Mouse (Mus musculus): ENCODE data around the gene Glb1.

The Glb1 gene

DNA sequence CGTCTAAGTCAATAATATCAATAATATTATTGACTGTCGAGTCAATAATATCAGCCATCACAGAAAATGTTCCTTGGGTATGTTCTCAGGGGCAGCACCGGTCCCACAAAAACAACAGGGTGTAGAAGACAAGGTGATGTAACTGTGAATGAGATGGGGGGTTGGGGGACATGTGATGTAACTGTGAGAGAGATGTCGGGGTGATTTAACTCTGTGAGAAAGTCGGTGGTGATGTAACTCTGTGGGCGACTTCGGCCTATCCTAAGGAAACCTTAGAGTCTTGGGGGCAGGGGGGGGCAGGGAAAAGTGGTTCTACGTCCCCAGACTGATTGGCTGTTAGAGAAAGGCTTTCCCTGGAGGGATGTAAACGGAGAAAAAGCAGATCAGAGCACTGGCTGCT lies 41.3 kb downstream of the Glb1 start:
- DNase-seq (ENCODE audit: extremely low spot score, low read depth, low spot score) = no peak

DNA sequence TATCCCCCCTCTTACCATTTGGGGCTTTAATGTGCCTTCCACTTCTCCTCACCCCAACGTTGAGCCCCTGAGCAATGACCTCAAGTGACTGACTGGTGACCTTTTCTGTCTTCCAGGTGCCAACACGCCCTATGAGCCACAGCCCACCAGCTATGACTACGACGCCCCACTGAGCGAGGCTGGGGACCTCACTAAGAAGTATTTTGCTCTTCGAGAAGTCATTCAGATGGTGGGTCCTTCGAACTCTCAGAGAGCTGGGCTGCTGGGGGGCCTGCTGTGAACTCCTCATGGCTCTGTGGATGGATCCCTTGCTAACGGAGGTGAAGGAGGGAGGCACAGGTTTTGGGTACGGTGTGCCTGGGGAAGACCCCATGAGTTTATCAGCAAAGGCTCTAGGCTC lies 42.0 kb downstream of the Glb1 start:
- DNase-seq (ENCODE audit: extremely low spot score, low read depth, low spot score) = no peak

DNA sequence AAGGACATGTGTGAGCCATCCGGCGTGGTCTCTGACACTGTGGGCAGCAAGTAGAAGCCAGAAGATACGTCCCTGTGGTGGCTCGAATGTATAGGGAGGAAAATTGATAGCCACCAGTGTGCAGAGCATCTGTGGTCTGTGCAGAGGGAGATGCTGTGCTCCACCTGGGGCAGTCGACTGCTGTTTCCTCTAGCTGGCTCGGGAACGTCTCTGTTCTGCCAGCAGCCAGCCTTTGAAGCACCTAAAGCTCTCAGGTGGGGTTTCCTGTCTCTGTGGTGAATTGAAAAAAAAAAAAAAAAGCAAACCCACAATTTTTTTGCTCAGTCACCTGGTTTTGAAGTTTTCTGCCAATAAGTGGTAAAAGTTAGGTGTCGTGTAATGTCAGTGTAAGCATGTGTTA lies 42.5 kb downstream of the Glb1 start:
- DNase-seq (ENCODE audit: extremely low spot score, low read depth, low spot score) = no peak

DNA sequence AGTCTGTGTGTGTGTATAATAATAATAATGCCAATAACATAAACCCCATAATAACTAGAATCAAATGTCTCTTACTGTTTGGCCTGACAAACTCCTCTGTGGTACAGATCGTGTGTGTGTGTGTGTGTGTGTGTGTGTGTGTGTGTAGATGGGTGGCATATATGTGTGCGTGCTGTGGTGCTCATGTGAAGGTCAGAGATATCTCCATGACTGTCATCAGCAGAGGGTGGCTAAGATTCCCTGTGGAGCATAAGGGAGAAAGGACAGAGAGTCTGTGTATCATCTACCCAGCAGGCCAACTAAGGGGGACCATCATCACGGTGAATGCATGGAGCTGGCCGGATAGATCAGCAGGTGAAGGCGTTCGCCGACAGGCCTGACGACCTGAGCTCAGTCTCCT lies 46.0 kb downstream of the Glb1 start:
- no peak for DNase-seq (ENCODE audit: extremely low spot score, low read depth, low spot score)

DNA sequence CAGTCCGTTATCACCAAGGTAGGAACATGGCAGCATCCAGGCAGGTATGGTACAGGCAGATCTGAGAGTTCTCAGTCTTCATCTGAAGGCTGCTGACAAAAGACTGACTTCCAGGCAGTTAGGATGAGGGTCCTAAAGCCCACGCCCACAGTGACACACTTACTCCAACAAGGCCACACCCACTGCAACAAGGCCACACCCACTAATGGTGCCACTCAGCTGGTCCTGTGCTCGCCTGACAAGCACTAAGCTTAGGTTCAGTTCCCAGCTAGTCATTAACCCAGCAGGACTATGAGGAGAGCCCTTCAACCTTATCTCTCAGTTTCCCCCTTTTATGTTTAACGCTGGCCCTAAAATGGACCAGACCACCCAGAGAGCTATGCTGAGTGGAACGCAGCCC lies 47.8 kb downstream of the Glb1 start:
- no peak for DNase-seq (ENCODE audit: extremely low spot score, low read depth, low spot score)

DNA sequence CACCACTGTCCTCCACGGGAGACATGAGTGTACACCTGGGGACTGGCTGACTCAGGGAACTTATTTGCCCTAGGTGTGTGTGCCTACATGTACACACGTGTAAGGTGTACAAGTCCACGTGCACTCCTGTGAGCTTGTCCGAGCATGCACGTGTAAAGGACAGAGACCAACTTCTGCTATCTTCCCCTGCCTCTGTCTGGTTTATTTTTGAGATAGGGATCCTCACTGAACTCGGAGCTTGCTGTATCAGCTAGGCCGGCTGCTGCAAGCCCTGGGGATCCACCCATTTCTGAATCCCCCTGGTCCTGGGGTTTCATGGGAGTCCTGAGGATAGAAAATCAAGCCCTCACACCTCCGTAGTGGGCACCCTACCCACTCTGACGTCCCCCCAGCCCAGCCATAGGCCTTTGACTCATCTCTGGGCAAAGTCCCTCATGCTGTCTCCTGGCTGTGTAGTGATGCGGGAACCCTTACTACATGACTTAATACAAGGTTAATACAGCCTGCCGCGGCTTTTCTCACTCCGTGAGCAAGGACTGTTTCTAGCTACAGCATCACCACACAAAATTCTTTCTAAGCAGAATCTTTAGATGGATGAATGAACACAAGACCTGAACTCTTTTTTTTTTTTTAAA lies 48.4 kb downstream of the Glb1 start:
- no peak for DNase-seq (ENCODE audit: extremely low spot score, low read depth, low spot score)

DNA sequence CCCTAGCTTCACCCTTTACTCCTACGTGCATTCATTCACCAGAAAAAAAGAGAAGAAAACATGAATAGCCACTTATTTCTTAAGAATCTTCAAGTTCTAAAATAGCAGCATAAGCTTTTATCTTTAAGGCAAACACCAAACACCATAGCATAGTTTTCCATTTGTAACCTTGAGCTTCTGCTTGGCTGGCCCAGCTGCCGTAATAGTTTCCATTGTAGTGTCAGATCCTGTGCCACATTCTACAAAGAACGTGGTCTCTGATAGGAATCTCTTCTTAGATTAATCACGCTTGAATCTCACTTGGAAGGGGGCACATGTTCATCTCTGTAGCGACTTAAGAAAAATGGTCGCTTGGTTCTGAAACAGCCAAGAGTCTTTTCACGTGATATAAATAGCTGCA lies 50.7 kb downstream of the Glb1 start:
- no peak for DNase-seq (ENCODE audit: extremely low spot score, low read depth, low spot score)

DNA sequence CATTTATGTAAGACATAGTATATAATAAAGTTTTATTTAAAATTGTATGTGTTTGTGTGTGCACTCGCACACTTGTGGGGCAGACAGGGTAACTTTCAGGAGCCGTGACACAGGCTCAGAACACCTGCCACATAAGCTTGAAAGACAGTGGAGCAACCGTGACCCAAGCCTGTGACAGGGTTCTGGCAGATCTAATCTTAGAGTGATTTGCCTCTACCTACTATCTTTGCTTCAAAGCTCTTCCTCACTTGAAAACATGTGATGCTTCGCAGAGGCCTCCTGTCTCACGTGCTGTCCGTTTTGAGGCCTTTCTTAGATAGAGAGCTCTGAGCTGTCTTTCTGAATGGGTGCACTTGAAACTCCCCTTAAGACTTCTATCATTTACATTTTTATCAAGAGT lies 51.5 kb downstream of the Glb1 start:
- DNase-seq (ENCODE audit: extremely low spot score, low read depth, low spot score) = no peak

DNA sequence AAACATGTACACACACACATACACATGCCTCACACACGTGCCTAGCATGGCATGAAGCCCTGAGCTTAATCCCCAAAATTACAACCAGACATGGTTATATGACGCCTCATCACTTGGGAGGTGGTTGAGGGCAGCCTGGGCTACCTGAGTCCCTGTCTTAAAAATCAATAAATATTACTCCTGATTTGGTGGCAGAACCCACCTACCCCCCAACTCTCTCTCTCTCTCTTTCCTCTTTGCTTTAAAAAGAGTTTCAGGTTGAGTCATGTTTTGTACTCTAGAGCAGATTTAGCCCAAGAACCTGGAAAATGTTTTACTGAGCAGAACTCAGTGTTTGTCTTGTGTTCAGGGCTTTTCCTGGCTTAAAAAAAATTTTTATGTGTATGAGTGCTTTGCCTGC lies 54.5 kb downstream of the Glb1 start:
- DNase-seq (ENCODE audit: extremely low spot score, low read depth, low spot score) = no peak

DNA sequence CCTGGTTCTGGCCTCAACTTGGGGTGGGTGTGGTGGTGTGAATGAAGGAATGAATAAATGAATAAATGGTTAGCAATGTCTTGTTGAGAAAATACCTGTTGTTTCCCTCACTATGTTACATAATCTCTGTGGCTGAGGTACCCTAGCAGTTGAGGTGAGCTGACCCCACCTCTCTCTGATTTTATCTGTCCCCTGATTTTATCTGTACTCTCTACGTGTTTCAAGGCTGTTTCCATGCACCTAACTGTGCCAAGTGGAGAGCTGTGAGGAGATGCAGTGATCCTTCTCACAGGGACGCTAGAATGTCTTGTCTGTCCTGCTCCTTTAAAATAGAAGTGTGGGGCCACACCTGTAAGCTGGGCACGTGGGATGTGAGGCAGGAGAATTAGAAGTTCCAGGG lies 57.6 kb downstream of the Glb1 start:
- DNase-seq (ENCODE audit: extremely low spot score, low read depth, low spot score) = no peak

DNA sequence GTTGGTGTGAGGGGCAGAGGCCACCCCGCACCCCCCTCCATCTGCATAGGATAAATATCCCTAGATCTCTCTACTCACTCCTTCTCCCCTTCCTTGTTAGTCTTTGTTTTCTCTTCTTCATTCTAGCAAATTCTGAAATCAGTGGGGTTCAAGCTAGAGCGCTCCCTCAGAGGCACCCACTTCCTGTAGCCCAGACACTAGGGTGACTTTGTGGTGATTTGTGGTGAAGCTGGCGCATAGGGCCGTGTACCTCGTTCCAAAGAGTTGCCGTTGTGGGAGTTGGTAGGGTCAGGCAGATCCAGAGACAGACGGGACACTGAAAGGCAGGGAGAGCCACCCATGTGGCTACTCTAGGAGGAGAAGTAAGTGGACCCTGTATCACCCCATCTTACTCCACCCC lies 61.7 kb downstream of the Glb1 start:
- DNase-seq (ENCODE audit: extremely low spot score, low read depth, low spot score) = no peak

DNA sequence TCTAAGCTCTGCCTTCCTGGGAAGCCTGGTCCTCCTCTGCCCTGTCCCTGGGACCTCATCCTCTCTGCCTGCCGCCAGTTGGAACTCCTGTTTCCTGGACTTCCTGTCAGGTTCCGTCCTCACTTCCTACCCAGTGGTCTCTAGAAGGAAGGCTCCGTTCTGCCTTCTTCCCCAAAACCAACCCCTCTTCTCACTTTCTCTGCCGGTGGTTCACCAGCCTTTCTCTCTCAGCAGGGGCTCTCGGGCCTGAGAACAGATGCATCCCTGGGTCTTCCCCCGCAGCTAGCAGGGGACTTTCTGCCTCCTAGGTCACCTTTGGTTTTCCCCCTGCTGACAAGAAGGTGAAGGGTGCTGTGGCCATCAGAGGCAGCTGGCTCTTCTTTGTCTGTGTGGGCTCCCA lies 64.6 kb downstream of the Glb1 start:
- DNase-seq (ENCODE audit: extremely low spot score, low read depth, low spot score) = no peak

DNA sequence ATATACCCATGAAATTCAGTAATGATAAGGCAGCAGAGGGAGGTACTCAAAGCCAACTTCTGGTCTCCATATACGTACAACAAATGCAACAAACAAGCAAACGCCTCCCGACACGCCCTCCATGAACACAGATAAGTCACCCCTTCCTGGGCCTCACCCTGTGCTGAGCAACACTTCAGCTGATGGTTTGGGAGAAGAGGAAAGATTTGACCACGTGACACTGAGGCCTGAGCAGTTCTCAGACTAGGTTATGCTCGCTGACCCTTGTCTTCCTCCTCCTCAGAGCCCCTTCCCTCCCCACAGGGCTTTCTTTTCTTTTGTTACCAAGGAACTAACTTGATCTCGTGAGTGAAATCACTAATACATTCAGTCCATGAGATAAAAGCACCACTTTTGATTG lies 66.0 kb downstream of the Glb1 start:
- no peak for DNase-seq (ENCODE audit: extremely low spot score, low read depth, low spot score)

DNA sequence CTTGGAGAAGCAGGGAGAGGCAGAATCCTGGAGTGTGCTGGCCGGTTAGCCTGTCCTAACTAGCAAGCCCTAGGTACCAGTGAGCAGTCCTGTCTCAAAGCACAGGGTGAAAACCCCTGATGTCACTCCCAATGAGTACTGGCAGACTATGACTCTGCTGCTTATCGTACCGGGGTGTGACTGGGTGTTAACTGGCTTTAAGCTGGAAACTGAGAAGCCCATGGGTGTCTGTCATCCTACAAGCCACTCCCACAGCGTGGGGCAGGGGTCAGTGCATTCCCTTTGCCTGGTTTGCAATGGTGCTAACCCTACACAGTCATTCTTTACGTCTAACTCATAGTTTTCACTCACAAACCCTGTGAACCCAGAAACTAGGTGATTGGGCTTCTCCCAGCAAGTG lies 67.3 kb downstream of the Glb1 start:
- DNase-seq (ENCODE audit: extremely low spot score, low read depth, low spot score) = no peak

DNA sequence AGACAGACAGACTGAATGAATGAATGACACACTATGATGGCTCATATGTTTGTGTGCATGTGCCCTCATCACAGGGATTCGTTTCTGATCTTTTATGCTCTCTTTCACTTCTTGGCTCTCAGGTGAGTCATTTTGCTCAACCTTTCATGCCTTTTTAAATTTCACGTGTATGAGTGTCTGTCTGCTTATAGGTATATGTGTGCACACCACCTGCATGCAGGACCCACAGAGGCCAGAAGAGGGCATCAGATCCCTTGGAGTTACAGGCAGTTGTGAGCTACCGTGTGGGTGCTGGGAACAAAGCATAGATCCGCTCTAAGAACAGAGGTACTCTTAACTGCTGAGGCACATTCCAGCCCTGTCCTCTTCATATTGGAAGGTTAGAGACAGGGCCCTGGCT lies 67.8 kb downstream of the Glb1 start:
- DNase-seq (ENCODE audit: extremely low spot score, low read depth, low spot score) = no peak

DNA sequence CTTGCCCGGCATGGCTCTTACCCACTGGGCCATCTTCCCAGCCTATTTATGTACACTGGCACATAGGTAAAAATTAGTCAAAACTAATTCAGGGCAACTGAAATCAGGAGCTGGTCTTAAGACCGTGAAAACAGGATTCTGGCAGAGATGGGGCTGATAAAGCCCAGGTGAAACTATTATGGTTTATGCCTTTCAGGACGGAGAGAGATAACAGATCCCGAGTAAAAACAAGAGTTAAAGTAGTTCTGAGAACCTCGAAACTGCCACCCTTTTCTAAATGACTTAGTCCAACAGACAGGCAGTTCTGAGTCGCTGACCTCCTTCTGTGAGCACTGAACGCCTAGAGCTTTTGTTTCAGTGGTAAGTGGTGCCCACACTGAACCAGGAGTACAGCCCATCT lies 71.0 kb downstream of the Glb1 start:
- no peak for DNase-seq (ENCODE audit: extremely low spot score, low read depth, low spot score)

DNA sequence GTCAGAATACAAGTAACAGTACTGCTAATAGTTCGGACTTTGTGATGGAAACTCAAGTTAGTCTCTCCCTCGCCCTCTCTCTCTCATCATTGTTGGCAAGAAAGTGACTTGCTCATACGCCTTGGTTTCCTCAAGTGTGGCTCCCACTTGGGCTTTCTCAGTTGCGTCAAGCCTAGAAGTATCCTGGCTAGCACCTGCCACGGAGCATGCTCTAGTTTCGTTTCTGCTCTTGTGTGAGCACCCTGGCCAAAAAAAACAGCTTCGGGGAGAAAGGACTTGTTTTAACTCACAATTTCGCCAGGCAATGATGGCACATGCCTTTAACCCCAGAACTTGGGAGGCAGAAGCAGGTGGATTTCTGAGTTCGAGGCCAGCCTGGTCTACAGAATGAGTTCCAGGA lies 76.1 kb downstream of the Glb1 start:
- DNase-seq (ENCODE audit: extremely low spot score, low read depth, low spot score) = no peak

DNA sequence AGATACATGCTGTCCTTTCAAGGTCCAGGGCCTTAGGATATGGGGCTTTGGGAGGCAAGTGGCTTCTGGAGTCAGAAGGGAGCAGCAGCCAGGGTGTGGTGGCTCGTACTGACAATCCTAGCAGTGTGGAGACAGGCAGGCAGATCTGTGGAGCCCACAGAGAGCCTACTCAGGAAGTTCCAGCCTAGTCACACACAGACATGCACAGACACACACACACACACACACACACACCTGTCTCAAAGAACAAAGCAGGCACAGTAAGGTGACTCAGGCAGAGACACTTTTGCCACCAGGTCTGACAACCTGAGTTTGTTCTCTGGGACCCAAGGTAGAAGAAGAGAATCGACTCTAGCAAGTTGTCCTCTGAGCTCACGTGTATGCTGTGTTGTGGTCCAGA lies 80.1 kb downstream of the Glb1 start:
- DNase-seq (ENCODE audit: extremely low spot score, low read depth, low spot score) = no peak

DNA sequence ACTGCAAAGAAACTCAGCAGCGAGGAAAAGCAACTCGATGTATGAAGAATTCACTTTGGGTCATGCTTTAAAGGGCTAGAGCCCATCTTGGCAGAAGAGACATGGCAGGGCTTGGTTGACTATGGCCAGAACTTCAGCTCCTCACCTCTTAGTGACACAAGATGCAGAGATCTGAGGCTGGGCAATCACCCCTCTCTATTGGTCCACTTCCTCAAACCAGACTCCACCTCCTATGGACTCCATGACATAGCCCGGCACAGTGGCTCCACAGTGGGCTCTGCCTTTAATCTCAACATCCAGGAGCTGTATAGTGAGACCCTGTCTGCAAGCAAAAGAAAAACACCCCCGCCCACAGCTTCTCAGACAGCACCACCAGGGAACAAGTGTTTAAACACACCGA lies 83.9 kb downstream of the Glb1 start:
- no peak for DNase-seq (ENCODE audit: extremely low spot score, low read depth, low spot score)

DNA sequence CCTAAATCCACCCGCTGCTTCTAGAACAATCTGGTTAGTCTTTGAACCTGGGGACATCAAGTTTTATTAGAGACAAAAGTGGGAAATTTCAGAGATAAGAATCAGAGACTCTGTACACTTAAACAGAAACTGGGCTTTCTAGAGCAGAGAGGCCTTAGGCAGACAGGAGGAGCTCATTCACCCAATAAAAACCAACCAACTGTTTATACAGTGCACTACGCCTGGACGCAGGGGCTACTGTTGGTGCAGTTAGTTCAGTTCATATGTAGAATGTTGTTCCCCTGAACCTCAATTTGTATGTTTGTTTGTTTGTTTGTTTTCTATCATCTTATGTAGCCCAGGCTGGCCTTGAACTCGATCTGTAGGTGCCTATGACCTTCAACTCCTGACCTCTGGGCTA lies 85.9 kb downstream of the Glb1 start:
- DNase-seq (ENCODE audit: extremely low spot score, low read depth, low spot score) = no peak

DNA sequence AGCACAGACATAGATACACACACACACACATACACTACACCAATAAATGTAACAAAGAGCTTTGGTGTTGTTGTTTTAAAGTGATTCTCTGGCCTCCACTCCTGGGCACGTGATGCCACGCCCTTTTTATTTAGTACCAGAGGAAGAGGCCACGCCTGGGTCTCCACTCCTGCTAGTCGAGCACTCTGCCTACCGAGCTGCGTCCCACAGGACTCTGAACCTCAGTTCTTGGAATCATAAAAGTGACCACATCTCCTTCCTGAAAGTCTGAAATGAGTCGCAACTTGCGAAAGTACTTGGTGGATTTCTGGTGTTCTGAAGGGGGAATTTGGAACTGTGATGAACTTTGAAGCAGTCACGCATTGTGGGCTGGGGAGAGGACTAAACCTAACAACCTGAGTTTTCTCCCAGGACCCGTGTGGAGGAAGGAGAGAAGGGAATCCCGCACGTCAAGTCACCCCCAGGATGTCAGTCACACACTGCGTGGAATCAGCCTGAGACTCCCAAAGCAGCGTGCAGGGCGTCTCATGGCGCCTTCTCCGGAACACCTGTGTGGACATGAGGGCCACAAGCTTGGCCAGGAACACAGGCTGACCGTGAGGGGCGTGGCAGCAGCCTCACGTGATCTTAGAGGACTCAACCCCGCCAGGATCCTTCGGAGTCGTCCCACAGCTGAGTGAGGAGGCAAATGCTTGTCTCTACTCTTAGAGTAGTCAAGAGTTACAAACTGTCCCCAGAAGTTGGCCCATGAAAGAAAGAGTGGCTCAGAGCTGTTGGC lies 86.8 kb downstream of the Glb1 start:
- no peak for DNase-seq (ENCODE audit: extremely low spot score, low read depth, low spot score)

DNA sequence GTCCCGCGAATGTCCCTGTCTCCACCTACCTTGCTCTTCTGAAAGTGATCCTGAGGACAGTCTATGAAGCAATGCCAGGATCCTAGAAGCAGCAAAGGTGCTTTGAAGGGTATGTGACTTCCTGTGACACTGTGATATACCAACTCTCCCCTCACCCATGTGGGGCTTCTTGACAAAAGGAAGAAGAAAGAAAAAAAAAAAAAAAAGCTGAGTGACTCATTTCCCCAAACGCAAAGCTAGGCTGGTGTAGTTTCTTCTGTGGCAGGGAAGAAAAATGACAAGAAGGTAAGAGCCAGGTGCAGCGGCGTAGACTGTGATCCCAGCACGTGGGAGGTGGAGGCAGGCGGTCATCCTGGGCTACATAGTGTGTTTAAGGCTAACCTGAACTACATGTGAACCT lies 95.6 kb downstream of the Glb1 start:
- DNase-seq (ENCODE audit: extremely low spot score, low read depth, low spot score) = no peak

DNA sequence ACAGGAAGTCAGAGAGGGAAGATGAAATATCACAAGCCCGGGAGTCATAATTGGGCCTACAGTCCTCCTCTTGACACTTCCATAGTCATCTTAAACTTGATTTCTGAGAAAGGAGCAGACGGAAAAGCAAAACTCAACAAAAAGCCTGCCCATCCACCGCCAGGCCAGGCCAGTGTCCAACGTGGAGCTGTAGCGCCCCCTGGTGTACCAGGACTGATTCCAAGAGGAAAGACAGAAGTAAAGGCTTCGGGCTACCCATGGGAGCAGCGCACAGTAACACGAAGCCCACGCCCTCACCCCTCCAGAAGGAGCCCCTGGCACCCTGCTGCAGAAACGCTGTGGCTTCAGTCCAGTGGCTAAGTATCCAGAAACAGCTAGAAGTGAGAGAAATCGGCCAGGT lies 97.3 kb downstream of the Glb1 start:
- DNase-seq (ENCODE audit: extremely low spot score, low read depth, low spot score) = peak; percentile 69

Data from hindlimb bud, embryonic 11.5 days (tissue).